Mouse (Mus musculus) inflammation-experienced regulatory T-cells, adult 6 months (primary cell): Measurements from ENCODE around the gene Tinagl1. TPM values are rescaled to one million over a fixed set of nuclear protein-coding genes. Genes with fewer than 3 reads are reported as not detected.

Source experiments
- ATAC-seq: one replicate; pipeline ENCODE4 v1.8.0; 2017
- polyA plus RNA-seq, 3 experiments: library from polyadenylated mRNA; unstranded; fragments of 100-300 nt; shearing (Covaris generic); gene quantifications; one replicate each; pipeline ENCODE4 v1.2.1; 2017

The Tinagl1 gene
- polyA plus RNA-seq: not detected

DNA sequence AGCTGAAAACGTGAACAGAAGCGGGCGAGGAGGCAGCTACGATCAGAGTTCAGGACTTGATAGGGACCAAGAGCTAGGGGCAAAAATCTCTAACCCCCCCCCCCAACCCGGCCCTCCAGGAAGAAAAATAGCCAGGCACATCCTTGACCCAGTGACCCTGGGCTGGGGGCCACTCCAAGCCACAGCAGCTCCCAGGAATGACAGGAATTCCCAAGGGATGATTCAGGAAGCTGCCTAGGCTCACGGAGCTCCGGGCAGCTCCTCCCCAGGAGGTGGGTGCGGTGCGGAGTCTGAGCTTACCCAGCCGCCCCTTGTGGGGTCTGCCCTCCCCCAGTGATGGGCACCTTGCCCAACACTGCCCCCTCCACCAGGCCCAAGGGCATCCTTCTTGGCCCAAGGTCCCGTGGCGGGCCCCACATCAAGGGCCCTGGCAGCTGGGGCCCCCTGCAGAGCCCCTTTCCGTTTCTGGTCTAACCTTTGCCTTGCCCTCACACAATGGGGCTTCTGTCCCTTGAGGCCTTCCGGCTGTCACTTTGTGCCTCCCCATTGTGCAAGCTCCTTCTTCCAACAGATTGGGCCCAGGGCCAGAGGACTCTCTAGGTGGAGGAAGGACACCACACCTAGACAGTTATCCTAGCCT is at the start of gene Tinagl1:
Gene Tinagl1, minus strand, starts transcription at position 51 of the 640 bp plus-strand sequence.
- ATAC-seq: no peak

DNA sequence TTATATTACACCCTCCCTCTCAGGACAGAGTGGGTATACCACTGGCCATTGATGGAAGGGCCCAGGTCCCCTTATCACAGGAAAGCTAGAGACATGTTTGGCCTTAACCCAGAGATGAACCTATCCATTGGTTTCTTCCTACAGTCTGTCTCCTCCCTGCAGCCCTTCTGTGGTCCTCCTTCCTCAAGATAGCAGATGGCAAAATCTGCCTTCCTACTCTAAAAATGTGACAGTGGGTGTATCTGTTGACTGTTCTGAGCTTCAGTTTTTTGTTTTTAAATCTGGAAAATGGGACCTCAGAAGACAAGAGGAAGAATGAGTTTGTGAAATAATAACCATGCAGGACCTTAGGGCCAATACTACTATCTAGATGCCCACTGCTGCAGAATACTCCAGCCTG is 49.1 kb upstream of the Tinagl1 start:
- no peak for ATAC-seq

DNA sequence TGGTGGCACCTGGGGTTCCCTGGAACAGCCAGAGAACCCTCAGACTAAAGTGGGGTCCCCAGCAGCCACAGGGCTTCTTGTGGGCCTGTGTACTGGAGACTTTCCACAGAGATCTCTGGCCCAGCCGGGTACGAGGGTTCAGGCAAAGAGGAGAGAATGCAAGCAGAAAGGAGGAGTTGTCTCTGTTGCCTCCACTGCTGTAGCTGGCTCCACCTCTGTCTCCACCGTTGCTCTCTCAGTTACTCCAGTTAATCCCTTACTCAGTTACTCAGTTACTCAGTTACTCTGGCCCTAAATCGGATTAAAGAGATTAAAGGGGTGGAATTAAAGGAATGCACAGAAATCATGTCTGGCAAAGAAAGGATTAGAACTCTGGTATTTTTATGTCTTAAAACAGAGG is 47.3 kb upstream of the Tinagl1 start, which contains the start of gene Gm853:
Gene Gm853, minus strand, starts transcription at position 223 of the 400 bp plus-strand sequence.
- ATAC-seq: no peak

DNA sequence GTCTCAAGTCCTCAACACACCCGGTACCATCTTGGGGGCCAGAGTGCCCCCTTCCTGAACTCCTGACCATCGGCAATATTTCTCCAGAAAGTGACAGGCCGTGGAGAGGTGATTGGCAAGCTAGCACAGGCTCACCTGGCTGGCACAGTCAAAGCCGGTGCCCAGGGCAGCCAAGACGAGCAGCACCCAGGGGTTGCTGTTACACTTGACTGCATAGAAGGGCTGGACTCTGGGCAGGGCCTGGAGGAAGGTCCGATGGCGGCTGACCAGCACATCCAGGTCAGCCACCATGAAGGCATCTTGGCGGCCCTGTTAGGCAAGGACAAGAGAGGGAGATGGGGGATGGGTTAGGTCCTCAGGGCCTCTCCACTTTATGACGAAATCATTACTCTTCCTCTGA is 45.3 kb upstream of the Tinagl1 start:
- ATAC-seq: no peak

- ATAC-seq: no peak
Measured at GRCm38 (mm10) chr4:130215392-130215791, 40.5 kb upstream of the Tinagl1 start.

GRCm38 (mm10) chr4:130213857-130214256 is 38.9 kb upstream of the Tinagl1 start:
- no peak for ATAC-seq

- no peak for ATAC-seq
Measured at GRCm38 (mm10) chr4:130213197-130213596, 38.3 kb upstream of the Tinagl1 start.

DNA sequence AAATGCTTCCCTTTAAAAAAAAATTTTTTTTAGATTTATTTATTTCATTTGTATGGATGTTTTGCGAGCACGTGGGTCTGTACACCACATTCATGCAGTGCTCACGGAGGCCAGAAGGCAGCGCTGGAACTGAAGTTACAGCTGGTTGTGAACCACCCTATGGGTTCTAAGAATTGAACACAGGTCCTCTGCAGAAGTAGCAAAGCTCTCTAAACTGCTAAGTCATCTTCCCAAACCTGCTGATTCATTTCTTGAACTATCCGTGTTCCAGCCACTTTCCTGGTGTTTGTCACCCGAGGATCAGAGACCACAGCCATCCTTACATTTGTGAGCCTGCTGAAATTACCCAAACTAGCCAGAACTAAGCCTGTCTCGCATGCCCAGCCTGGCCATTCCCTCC is 37.5 kb upstream of the Tinagl1 start:
- ATAC-seq: no peak

- ATAC-seq: no peak
Measured at GRCm38 (mm10) chr4:130211870-130212269, 36.9 kb upstream of the Tinagl1 start.

DNA sequence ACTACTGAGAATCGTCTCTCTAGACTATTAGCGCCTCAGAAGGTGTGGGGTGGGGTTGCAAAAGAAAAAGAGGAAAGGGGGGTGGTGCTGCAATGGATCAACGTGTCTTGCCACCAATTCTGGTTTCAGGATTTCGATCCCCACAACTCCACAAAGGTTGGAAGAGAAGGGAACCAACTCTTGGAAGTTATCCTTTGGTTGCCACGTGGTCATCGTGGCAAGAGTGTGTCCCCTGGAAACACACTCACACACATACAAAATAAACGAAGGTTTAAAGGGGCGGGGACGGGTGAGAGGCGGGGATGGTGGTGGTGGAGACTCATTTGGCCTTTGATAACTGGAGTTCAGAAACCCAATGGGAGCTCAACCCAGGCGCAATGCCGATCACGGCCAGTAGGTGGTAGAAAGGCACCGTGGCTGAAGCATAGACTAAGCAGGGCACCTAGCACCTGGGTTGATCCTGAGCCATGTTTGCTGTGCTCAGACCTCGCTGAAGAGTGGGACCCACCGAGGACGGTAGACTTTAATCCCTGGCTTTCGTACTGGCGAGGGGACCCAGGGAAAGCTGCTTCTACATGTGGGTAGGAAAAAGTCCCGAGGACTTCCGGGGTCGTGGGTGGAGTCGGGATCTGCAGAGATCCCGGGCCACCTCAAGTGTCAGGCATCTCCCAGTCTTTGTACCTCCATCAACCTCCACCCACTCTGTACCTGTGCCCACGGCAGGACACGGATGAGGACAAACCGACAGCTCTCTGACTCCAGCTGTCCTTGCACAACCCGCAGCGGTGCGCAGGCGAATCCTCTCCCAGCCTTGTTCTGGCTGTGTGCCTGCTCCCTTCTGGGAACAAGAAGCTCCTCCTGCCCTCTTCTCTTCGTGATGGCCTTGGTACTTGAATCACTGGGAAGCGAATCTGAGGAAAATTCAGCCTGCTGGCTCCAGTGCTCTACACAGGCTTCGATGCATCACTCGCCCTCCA is 24.1 kb upstream of the Tinagl1 start:
- ATAC-seq: no peak

GRCm38 (mm10) chr4:130196542-130196941 is 21.6 kb upstream of the Tinagl1 start:
- no peak for ATAC-seq

DNA sequence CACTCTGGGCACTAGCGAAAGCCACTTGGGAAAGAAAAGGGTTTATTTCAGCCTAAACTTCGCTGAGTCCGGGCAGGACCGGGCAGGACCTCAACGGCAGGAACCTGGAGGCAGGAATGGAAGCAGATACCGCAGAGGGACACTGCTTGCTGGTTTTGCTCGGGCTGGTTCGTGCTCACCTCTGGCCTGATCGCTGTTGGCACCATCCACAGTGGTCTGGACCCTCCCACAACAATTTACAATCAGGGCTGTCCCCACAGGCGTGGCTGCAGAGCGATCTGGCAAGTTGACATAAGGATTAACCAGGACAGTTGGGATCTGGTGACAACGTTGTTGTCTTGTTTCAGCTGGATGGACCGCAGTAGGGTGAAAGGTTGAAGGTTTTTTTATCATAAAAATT is 21.0 kb upstream of the Tinagl1 start:
- no peak for ATAC-seq

DNA sequence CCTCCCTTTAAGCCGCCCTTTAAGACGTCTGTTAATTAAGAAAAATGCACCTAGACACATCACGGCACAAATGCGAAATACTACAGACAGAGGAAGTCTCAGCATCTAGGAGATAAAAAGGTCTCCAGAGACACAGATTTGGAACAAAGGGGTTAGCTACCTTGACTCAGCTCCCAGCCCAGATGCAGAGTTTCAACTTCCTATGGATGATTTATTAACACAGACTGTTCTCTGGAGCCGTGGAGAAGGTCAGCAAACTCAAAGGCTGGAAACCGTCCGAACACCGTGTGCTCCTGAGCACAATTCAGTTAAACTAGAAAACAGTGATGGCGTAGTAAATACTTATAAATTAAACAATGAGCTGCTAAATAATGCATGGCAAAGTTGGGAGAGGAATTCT is 17.3 kb upstream of the Tinagl1 start:
- ATAC-seq: no peak

GRCm38 (mm10) chr4:130189606-130190005 is 14.7 kb upstream of the Tinagl1 start:
- no peak for ATAC-seq

DNA sequence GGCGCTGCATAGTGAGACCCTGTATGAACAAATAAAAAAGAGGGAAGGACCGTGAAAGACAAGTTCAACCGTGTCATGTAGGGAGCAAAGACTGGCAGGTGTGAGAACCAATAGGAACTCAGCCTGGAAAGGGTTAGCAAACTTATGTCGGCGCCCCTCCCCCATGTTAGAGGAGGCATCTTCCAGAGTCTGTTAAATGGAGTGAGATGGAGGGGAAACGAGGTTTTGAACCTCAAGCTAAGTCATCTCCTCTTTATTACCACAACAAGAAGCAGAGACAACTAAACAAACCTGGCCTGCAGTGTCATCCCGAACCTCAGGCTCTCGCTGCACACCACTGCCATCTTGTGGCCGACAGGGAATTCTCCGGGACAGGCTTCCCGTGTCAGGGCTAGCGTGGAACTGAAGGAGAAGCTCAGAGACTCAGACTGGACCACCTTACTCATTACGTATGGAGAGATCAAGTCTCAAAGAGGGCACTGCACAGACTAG is 13.9 kb upstream of the Tinagl1 start:
- ATAC-seq: peak; percentile 38

GRCm38 (mm10) chr4:130186891-130187290 is 12.0 kb upstream of the Tinagl1 start:
- ATAC-seq: no peak

GRCm38 (mm10) chr4:130186450-130186849 is 11.5 kb upstream of the Tinagl1 start:
- no peak for ATAC-seq

GRCm38 (mm10) chr4:130183879-130184278 is 9.0 kb upstream of the Tinagl1 start:
- ATAC-seq: no peak

DNA sequence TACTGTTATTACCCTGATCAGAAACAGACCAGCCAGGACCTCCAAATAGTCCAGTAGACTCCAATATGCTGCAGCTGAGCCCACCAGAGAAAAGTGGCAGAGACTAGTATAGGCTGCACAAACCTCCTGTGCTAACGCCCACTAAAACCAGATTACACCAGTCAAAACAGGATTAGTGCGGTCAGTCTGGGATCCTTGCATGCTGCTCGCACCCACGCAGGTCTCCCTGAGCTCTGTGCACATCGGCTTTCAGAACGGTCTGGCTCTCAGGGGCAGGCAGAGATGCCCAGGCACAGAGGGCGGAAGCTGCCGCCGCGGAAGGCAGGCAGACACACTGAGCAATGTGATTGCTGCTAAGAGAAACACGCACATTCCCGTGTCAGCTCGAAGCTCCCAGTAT is 8.1 kb upstream of the Tinagl1 start:
- no peak for ATAC-seq

- ATAC-seq: no peak
Measured at GRCm38 (mm10) chr4:130181886-130182285, 7.0 kb upstream of the Tinagl1 start.

DNA sequence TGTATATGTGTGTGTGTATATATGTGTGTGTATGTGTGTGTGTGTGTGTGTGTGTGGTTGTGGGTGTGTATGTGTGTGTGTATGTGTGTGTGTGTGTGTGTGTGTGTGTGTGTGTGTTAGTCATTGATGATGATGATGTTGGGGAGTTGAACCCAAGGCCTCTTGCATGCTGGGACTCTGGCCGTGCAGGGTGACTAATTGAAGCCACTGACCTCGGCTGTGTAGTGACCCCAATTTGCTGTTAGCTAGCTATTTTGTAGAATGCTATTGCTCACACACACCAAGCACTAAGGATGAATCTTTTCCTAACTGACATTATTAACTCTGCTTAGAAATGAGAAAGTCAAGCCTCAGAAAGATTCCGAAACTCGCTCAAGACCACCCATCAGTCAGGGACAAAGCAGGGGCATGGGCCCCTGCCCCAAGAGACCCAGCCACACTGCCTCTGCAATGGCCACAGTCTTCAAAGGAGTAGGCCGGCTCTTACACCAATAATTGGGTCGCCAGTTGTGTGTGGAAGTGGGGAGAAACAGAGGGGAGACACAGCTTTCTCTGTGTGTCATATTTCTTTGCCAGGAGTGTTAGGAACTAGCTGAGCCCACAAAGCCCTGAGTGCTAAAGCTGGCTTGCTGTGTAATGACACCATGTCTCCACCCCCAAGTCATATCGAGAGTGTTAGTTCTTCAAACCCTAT is 6.1 kb upstream of the Tinagl1 start:
- ATAC-seq: no peak

GRCm38 (mm10) chr4:130179876-130180275 is 5.0 kb upstream of the Tinagl1 start:
- no peak for ATAC-seq

DNA sequence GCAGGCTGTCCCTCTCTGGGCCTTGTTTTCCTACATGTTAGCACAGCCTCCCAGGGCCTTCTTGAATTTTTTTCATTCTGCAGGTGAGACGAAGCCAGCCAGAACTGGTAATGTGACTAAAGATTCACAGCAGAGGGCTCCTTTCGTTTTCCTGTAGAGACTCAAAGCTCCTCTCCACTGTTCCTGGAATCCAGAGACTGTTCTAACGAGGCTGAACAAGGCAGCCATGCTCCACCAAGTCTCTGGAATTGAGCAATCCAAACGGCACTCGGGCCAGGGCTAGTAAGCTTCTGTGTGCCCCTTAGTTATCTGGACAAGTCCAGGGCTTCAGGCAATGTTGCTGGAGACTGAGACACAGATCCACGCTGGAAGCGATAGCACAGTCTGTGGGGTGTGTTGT is 2.6 kb upstream of the Tinagl1 start:
- ATAC-seq: no peak
